Mouse (Mus musculus) embryo, embryonic 10.5 days (tissue): ENCODE measurements around the gene P4hb.
"Not testable (repeated sequence)": the region's sequence is repeated elsewhere in the genome, so short reads cannot be mapped to it uniquely, and the experiment has no call there.

ENCODE experiments used
- DNase-seq: peaks from one replicate; pipeline ENCODE4 v3.0.0-alpha.2; 2015; ENCODE audit warnings: low spot score

The P4hb gene

DNA sequence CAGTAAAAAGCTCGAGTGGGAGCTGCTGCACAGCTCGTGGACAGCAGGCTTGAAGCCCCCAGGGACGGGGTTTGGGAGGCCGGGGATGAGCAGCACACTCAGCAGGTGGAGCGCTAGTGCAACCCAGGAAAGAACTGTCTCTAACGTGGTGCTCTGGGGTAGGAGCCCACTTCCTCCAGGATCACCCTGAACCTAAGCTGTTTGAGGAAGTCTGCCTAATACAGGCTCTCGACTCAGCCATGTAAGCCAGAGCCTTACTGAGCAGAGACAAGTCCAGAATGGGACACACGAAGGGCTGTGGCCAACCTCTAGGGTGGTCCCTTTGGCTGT is 34.1 kb downstream of the P4hb start:
- DNase-seq = no peak

GRCm38 (mm10) chr11:120538485-120538884 is 34.6 kb downstream of the P4hb start:
- DNase-seq = no peak

DNA sequence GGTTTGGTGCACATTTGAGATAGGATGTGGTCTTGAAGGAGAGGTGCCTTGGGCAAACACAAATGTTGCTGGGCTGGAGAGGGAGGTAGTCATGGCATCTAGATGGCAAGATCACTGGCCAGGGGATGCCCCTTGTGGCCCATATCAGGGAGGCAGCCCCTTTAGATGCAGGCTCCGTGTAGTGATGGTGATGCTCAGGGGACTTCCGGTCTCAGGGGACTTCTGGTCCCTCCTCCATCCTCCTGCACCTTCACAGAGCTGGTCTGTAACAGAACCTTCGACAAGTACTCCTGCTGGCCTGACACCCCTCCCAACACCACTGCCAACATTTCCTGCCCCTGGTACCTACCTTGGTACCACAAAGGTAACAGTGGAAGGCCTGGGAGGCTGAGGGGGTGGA is 37.2 kb downstream of the P4hb start:
- DNase-seq = no peak

DNA sequence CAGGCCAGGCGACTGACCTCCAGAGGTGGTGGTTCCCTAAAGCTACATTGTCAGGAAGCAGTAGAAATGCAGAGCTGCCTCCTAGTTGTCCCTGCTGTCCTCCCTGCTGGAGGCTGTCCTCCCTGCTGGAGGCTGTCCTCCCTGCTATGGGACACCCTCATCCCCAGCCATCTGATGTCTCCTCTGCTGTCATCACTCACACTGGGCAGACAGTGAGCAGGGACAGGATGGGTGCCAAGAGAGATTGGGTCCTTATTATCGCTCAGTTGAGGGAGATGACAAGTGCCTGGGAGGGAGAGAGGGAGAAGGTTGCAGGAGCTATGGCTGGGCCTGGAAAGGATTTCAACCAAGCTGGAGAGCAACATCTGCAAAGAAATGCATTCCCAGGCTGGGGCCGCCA is 37.9 kb downstream of the P4hb start:
- no peak for DNase-seq

- no peak for DNase-seq
Measured at GRCm38 (mm10) chr11:120534093-120534492, 39.0 kb downstream of the P4hb start.

DNA sequence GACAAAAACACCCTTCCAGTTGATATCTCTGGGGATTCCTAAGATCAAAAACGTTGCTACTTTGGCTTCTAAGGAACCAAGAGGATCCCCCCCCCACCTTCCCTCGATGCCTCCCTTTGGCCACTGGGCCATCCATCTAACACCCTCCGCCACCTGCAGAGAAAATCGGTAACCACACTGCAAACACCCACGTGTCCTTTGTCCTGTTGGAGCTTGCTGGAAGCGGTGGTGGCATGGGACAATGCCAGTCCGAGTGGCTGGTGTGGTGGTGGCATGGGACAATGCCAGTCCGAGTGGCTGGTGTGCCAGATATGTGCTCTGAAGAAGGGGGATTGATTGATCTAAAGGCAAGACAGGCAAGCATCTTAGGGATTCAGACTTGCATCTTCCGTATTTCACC is 41.4 kb downstream of the P4hb start:
- DNase-seq = no peak

DNA sequence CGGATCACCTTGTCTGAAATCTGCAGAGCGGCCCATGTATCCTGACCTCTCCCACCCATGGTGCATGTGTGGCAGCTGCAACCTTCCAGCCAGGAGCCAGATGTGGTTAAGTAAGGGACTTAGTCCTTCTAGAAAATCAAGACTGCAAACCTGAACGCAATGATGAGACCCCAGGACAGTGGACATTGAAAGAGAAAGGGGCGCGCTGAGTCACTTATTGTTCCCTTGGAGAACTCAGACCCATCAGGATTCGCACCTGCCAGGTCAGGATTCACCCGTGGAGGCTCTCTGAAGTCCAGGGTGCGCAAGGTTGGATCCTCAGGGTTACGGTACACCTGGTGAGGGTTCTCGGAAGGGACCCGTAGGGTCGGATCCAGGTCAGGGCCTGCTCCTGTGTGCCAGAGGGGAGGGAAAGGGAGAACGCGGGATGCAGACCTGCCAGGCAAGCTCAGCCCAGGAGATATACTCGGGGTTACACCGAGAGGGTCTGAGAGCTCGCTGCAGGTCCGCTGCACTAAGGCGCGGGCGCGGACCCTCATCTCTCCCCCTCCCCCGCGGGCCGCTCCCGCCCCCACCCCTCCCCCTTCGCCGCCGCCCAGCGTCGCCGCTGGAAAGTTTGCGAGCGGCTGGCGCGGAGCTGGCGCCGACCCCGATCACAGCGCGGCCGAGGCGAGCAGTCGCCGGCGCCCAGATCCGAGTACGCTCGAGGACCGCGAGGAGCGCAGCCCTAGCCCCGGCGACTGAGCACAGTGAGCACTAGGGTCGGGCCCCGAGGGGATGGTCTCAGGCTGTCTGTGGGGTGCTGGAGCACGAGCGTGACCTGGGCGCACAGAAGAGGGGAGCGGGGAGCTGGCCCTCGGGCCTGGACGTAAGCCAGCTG is 42.7 kb downstream of the P4hb start, which contains the start of gene Gcgr:
Gcgr (plus strand) TSS at position 615 of the 880 bp plus-strand sequence.
- peak; percentile 54 for DNase-seq

DNA sequence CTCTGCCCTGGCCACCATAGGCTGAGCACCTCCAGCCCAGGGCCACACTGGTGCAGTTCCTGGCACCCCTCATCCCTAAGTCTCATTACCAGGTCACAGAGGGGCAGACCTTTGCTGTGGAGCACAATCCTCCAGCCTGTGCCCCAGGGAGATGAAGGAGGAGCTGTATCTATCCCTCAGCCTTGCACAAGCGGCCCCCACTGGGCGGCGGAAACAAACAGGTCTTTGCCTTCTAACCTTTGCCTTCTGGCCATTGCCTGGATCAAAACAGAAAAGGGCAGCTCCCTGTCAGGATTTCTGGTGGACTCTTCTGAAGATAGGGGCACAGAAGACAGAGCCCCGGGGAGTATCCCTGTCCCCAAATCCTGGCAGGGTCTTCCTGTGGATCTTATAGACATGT is 44.1 kb downstream of the P4hb start:
- DNase-seq = no peak

- no peak for DNase-seq
Measured at GRCm38 (mm10) chr11:120527690-120528354, 45.2 kb downstream of the P4hb start.

- DNase-seq = no peak
Measured at GRCm38 (mm10) chr11:120525959-120526358, 47.1 kb downstream of the P4hb start.

DNA sequence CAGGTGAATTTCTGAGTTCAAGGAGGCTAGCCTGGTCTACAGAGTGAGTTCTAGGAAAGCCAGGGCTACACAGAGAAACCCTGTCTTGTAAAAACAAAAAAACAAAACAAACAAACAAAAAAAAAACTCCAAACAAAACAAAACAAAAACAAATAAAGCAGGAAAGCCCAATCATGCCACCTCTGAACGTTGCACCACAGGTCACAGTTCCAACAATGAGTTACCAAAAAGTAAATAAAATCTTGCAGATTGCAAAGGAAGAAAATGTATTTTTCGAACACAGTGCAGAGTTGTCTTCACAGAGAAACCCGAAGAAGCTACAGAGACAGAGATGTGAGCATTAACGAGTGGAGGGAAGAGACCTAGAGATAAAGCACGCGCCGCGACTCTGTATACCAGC is 50.5 kb downstream of the P4hb start:
- DNase-seq = no peak

DNA sequence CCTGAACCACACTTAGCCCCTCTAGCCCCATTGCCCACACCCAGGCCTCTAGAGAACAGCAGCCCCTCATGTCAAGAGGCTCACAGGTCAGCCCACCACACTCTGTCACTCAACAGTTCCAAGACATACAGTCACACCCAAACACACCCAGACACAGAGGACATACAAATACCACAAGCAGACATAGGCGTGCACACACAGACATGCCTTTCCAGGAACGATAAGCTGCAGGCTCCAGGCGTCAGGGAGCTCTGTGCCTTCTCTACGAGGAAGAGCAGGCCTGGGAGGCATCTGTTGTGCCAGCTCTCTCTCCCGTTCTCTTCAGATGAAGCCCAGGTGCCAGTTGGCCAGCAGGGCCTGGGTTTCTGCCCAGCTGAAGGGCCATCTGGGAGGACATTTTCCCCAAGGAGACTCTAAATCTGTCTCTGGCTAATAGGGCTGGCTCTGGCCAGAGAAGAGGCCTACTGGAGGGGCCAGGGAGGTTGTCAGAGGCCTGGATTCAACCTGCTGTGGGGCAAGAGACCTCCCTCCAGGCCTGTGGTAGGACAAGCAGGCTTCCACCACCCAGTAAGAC is 52.0 kb downstream of the P4hb start:
- no peak for DNase-seq

- DNase-seq = no peak
Measured at GRCm38 (mm10) chr11:120520498-120520897, 52.6 kb downstream of the P4hb start.

- DNase-seq = peak; percentile 27
Measured at GRCm38 (mm10) chr11:120519738-120520137, 53.3 kb downstream of the P4hb start.

DNA sequence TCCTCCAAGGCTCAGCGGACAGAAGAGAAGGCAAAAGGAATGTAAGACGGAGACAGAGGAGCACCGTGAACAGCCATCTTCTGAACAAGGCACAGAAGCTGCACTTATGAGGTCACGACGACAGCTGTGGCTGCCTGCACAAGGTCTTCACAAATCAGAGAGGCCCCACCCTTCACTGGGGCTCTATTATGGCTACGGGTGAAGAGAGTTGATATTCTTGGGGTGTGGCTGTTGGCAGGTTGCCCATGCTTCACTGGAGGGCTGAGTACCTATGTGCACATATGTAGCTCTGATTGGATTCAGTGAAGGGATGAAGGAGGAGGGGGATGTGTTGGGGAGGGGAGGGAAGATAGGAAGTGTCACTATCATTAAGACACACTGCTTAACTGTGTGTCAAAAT is 54.5 kb downstream of the P4hb start:
- DNase-seq = no peak

- DNase-seq = no peak
Measured at GRCm38 (mm10) chr11:120518027-120518426, 55.0 kb downstream of the P4hb start.

GRCm38 (mm10) chr11:120517147-120517546 is 55.9 kb downstream of the P4hb start:
- DNase-seq = no peak

- DNase-seq = peak; percentile 92
Measured at GRCm38 (mm10) chr11:120515611-120516010, 57.4 kb downstream of the P4hb start.

DNA sequence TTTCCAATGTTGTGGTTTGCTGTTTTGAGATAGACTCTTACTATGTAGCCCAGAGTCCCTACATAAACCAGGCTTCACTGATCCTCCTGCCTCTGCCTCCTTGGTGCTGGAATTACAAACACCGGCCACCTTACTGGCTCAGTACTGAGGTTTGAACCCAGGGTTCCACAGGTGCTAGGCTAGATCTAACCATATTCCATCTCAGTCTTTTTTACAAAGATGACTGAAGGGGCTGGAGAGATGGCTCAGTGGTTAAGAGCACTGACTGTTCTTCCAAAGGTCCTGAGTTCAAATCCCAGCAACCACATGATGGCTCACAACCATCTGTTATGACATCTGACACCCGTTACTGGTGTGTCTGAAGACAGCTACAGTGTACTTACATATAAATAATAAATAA is 58.8 kb downstream of the P4hb start:
- not testable (repeated sequence) for DNase-seq

DNA sequence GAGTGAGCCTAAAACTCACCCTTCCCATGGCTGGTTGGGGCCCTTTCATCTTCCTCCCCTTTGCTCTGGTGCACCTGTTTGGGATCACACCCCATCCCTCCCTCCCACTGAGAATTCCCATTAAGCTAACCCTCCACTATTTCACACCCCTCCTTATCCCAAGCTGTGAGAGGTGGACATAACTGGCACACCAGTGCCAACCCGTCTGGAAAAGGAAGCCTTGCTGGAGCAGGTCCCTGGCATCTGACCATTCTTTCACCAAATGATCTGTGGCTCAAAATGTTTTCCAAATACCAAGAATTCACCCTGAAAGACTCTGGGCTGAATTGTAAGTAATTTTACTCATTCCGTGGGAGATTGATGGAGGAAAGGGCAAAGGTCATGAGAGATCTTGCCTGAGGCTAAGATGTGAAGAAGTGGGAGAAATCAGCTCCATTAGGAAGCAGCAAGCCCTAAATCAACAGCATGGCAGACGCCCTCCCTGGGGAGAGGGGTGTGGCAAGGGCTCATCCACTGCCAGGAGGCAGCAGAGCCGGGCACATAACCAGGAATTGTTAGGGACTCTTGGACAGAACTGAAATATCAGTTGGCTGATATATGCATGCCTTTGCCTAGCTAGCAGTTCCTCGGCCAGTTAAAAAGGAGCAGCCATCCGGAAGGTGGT is 60.1 kb downstream of the P4hb start:
- peak; percentile 75 for DNase-seq

- peak; percentile 47 for DNase-seq
Measured at GRCm38 (mm10) chr11:120510375-120511030, 62.5 kb downstream of the P4hb start.
